Mouse (Mus musculus): ENCODE results near the gene Gng3. TPM values are rescaled to one million over a fixed set of nuclear protein-coding genes. Genes with fewer than 3 reads are reported as not detected.
A peak's percentile ranks its signal among the peaks of the same experiment; 100 is the strongest.
"Not testable (repeated sequence)": the region's sequence is repeated elsewhere in the genome, so short reads cannot be mapped to it uniquely, and the experiment has no call there.

Gene Gng3
- polyA plus RNA-seq, 1 experiment from 2014 or later: 2.3 TPM

DNA sequence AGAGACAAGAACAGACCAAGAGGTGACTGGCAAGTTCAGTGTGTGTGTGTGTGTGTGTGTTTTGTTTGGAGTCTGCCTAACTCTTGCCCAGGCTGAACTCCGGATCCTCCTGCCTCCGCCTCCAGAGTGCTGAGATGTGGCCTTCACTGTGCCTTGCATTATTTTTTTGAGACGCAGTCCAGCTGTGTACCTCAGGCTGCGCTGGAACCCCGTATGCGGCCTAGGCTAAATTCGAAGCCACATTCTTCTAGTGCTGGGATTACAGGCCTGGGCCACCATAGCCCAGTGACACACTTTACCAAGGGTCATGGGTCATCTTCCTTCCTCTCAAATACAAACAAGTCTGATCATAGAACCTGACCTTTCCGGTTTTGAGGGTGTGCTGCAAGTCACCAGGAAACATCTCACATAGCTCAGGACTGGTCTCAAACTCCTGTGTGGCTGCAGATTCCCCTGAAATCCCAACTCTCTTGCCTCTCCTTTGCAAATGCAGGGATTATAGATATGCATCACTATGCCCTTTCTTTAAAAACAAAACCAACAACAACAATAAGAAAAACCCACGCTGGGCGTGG lies 33.4 kb upstream of the Gng3 start:
- DNase-seq (ENCODE audit: low spot score): no peak
- no peak for ATAC-seq (replicated peaks; ENCODE audit: low FRiP score)
- peak overlapping the region; percentile 89; the same call in 1 of the 2 replicates for H3K27ac ChIP-seq (ENCODE audit: low read depth, low read length)
- peak overlapping the region; percentile 95 for H3K4me3 ChIP-seq (ENCODE audit: low read depth, low read length)
- no peaks in the 10 kb centered on the region for H3K9me3 ChIP-seq (ENCODE audit: control insufficient read depth, low read length)
- H3K36me3 ChIP-seq (ENCODE audit: control insufficient read depth, insufficient read depth, low read length): peaks cover 20% of the 10 kb centered on the region
- peaks cover 9% of the 10 kb centered on the region for H3K4me1 ChIP-seq (replicated peaks; ENCODE audit: control insufficient read depth, insufficient read depth, low read length)
- H3K9ac ChIP-seq (ENCODE audit: low read depth, low read length): peak overlapping the region; percentile 94
- H3K4me2 ChIP-seq: peak overlapping the region; percentile 96
- H3K27me3 ChIP-seq (replicated peaks; ENCODE audit: control insufficient read depth, insufficient read depth, low read length): no peaks in the 10 kb centered on the region
- 69% methylated on average over 10 of the region's 10 CpGs for WGBS

GRCm38 (mm10) chr19:8871267-8872186 lies 32.5 kb upstream of the Gng3 start, which contains the start of gene Ubxn1:
Gene Ubxn1 (plus strand): TSS chr19:8871496.
- peak within 1 kb of the TSS; percentile 94 for H3K9ac ChIP-seq (ENCODE audit: low read depth, low read length)
- H3K4me2 ChIP-seq: peak within 1 kb of the TSS; percentile 96
- H3K4me3 ChIP-seq (ENCODE audit: low read depth, low read length): peak within 1 kb of the TSS; percentile 95
- peaks cover 15% of the 10 kb centered on the region for H3K36me3 ChIP-seq (ENCODE audit: control insufficient read depth, insufficient read depth, low read length)
- H3K27me3 ChIP-seq (replicated peaks; ENCODE audit: control insufficient read depth, insufficient read depth, low read length): no peaks in the 10 kb centered on the region
- H3K9me3 ChIP-seq (ENCODE audit: control insufficient read depth, low read length): no peaks in the 10 kb centered on the region
- DNase-seq (ENCODE audit: low spot score) (peak; percentile 96), ATAC-seq (replicated peaks; ENCODE audit: low FRiP score) (peak; percentile 97)
- 2% methylated on average over 59 of the region's 59 CpGs for WGBS
- peaks cover 9% of the 10 kb centered on the region for H3K4me1 ChIP-seq (replicated peaks; ENCODE audit: control insufficient read depth, insufficient read depth, low read length)
- peak within 1 kb of the TSS; percentile 89 for H3K27ac ChIP-seq (ENCODE audit: low read depth, low read length)

GRCm38 (mm10) chr19:8870838-8871237 lies 31.8 kb upstream of the Gng3 start:
- H3K36me3 ChIP-seq (ENCODE audit: control insufficient read depth, insufficient read depth, low read length): peaks cover 13% of the 10 kb centered on the region
- ATAC-seq (replicated peaks; ENCODE audit: low FRiP score) (peak; percentile 24; the same call in 1 of the 2 replicates), DNase-seq (ENCODE audit: low spot score) (no peak)
- peak overlapping the region; percentile 67 for H3K27ac ChIP-seq (ENCODE audit: low read depth, low read length)
- H3K4me3 ChIP-seq (ENCODE audit: low read depth, low read length): peak overlapping the region; percentile 95
- WGBS: 30% methylated on average over 9 of the region's 9 CpGs
- H3K27me3 ChIP-seq (replicated peaks; ENCODE audit: control insufficient read depth, insufficient read depth, low read length): no peaks in the 10 kb centered on the region
- H3K4me2 ChIP-seq: peak overlapping the region; percentile 77
- H3K4me1 ChIP-seq (replicated peaks; ENCODE audit: control insufficient read depth, insufficient read depth, low read length): peaks cover 9% of the 10 kb centered on the region
- H3K9ac ChIP-seq (ENCODE audit: low read depth, low read length): peak overlapping the region; percentile 94
- H3K9me3 ChIP-seq (ENCODE audit: control insufficient read depth, low read length): no peaks in the 10 kb centered on the region

DNA sequence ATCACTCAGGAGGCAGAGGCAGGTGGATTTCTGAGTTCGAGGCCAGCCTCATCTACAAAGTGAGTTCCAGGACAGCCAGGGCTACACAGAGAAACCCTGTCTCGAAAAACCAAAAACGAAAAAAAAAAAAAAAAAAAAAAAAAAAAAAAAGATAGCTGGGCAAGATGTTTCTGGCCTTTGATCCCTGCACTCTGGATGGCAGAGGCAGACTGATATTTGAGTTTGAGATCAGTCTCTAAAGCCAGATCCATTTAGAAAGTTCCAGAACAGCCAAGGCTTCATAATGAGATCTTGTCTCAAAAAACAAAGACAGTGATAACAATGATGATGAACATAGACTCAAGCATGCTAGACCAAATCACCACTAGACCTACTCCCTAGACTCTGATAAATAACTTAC lies 31.4 kb upstream of the Gng3 start:
- H3K9ac ChIP-seq (ENCODE audit: low read depth, low read length): peak overlapping the region; percentile 94; the same call in 1 of the 2 replicates
- peaks cover 13% of the 10 kb centered on the region for H3K36me3 ChIP-seq (ENCODE audit: control insufficient read depth, insufficient read depth, low read length)
- DNase-seq (ENCODE audit: low spot score); ATAC-seq (replicated peaks; ENCODE audit: low FRiP score); H3K9me3 ChIP-seq (ENCODE audit: control insufficient read depth, low read length); H3K27me3 ChIP-seq (replicated peaks; ENCODE audit: control insufficient read depth, insufficient read depth, low read length); H3K4me1 ChIP-seq (replicated peaks; ENCODE audit: control insufficient read depth, insufficient read depth, low read length): not testable (repeated sequence)
- WGBS: 70% methylated on average over 3 of the region's 3 CpGs
- peak overlapping the region; percentile 77 for H3K4me2 ChIP-seq
- peak overlapping the region; percentile 95 for H3K4me3 ChIP-seq (ENCODE audit: low read depth, low read length)
- H3K27ac ChIP-seq (ENCODE audit: low read depth, low read length): peak overlapping the region; percentile 67; the same call in 1 of the 2 replicates

DNA sequence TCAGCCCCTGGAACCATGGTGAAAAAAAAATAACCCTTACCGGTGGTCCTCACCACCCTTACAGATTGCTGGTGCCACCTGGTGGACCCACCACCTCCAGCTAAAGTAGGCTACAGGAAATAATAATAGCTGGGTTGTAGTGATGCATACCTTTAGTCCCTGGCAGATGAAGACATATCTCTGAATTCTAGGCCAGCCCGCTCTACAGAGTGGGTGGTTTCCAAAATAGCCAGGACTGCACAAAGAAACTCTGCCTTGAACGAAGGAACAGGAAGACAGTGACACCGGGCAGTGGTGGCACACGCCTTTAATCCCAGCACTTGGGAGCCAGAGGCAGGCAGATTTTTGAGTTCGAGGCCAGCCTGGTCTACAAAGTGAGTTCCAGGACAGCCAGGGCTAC lies 25.3 kb upstream of the Gng3 start:
- ATAC-seq (replicated peaks; ENCODE audit: low FRiP score) (no peak), DNase-seq (ENCODE audit: low spot score) (no peak)
- Histone ChIP-seq H3K9ac (ENCODE audit: low read depth, low read length) (no peak overlapping the region), H3K27me3 (replicated peaks; ENCODE audit: control insufficient read depth, insufficient read depth, low read length) (no peaks in the 10 kb centered on the region), H3K36me3 (ENCODE audit: control insufficient read depth, insufficient read depth, low read length) (no peaks in the 10 kb centered on the region), H3K4me1 (replicated peaks; ENCODE audit: control insufficient read depth, insufficient read depth, low read length) (0 out of 2 replicates have a peak, but pooled peaks cover 2% of the 10 kb centered on the region), H3K4me2 (no peak overlapping the region), H3K27ac (ENCODE audit: low read depth, low read length) (no peak overlapping the region), H3K4me3 (ENCODE audit: low read depth, low read length) (no peak overlapping the region), H3K9me3 (ENCODE audit: control insufficient read depth, low read length) (no peaks in the 10 kb centered on the region)
- 79% methylated on average over 6 of the region's 6 CpGs for WGBS

GRCm38 (mm10) chr19:8859018-8859417 lies 20.0 kb upstream of the Gng3 start:
- DNase-seq (ENCODE audit: low spot score): no peak
- no peak overlapping the region for H3K27ac ChIP-seq (ENCODE audit: low read depth, low read length)
- ATAC-seq (replicated peaks; ENCODE audit: low FRiP score): no peak; the same call in 1 of the 2 replicates
- no peaks in the 10 kb centered on the region for H3K9me3 ChIP-seq (ENCODE audit: control insufficient read depth, low read length)
- no peak overlapping the region for H3K4me2 ChIP-seq
- no peak overlapping the region for H3K4me3 ChIP-seq (ENCODE audit: low read depth, low read length)
- H3K36me3 ChIP-seq (ENCODE audit: control insufficient read depth, insufficient read depth, low read length): no peaks in the 10 kb centered on the region
- 13% methylated on average over 1 of the region's 1 CpGs for WGBS
- H3K9ac ChIP-seq (ENCODE audit: low read depth, low read length): no peak overlapping the region; the same call in 1 of the 2 replicates
- H3K4me1 ChIP-seq (replicated peaks; ENCODE audit: control insufficient read depth, insufficient read depth, low read length): no peaks in the 10 kb centered on the region
- H3K27me3 ChIP-seq (replicated peaks; ENCODE audit: control insufficient read depth, insufficient read depth, low read length): no peaks in the 10 kb centered on the region

- Histone ChIP-seq H3K27me3 (replicated peaks; ENCODE audit: control insufficient read depth, insufficient read depth, low read length) (no peaks in the 10 kb centered on the region), H3K36me3 (ENCODE audit: control insufficient read depth, insufficient read depth, low read length) (no peaks in the 10 kb centered on the region), H3K9ac (ENCODE audit: low read depth, low read length) (no peak overlapping the region), H3K4me1 (replicated peaks; ENCODE audit: control insufficient read depth, insufficient read depth, low read length) (no peaks in the 10 kb centered on the region), H3K4me2 (no peak overlapping the region), H3K9me3 (ENCODE audit: control insufficient read depth, low read length) (no peaks in the 10 kb centered on the region), H3K27ac (ENCODE audit: low read depth, low read length) (no peak overlapping the region), H3K4me3 (ENCODE audit: low read depth, low read length) (no peak overlapping the region)
- 34% methylated on average over 4 of the region's 4 CpGs for WGBS
- no peak for DNase-seq (ENCODE audit: low spot score)
- 0 out of 2 replicates have a peak, but pooled peaks have one; percentile 47 for ATAC-seq (replicated peaks; ENCODE audit: low FRiP score)
Measured at GRCm38 (mm10) chr19:8857689-8858088, 18.7 kb upstream of the Gng3 start.

GRCm38 (mm10) chr19:8853117-8853516 lies 14.1 kb upstream of the Gng3 start:
- Histone ChIP-seq H3K4me1 (replicated peaks; ENCODE audit: control insufficient read depth, insufficient read depth, low read length) (no peaks in the 10 kb centered on the region), H3K36me3 (ENCODE audit: control insufficient read depth, insufficient read depth, low read length) (peaks cover 2% of the 10 kb centered on the region; the same call in 1 of the 2 replicates), H3K9ac (ENCODE audit: low read depth, low read length) (no peak overlapping the region), H3K27ac (ENCODE audit: low read depth, low read length) (no peak overlapping the region), H3K4me2 (no peak overlapping the region), H3K9me3 (ENCODE audit: control insufficient read depth, low read length) (no peaks in the 10 kb centered on the region), H3K27me3 (replicated peaks; ENCODE audit: control insufficient read depth, insufficient read depth, low read length) (no peaks in the 10 kb centered on the region), H3K4me3 (ENCODE audit: low read depth, low read length) (no peak overlapping the region)
- no peak for DNase-seq (ENCODE audit: low spot score)
- no peak for ATAC-seq (replicated peaks; ENCODE audit: low FRiP score)
- WGBS: 77% methylated on average over 3 of the region's 3 CpGs

Data from liver, embryonic 11.5 days (tissue).